Mouse (Mus musculus) MEL (cell line): ENCODE data around the gene Ccdc96. TPM values are rescaled to one million over a fixed set of nuclear protein-coding genes. Genes with fewer than 3 reads are reported as not detected.
A peak's percentile ranks its signal among the peaks of the same experiment; 100 is the strongest.

ENCODE experiments used
- DNase-seq: peaks from one replicate; pipeline ENCODE4 v3.0.0; 2011; ENCODE audit warnings: low read depth, low spot score
- H3K27ac ChIP-seq: 2 replicates; pipeline ENCODE4 v1.5.1; 2012; ENCODE audit warnings: low read depth, mild to moderate bottlenecking, control low read depth, low read length, moderate library complexity; ENCODE audit not compliant: control insufficient read depth
- H3K27me3 ChIP-seq, 2 experiments: fragments of 150-350 bp in 1 of 2; sonication (generic) in 1 of 2; 2 replicates each; pipeline ENCODE4 v1.6.1; 2012; ENCODE audit warnings: low read length in 2 of 2, mild to moderate bottlenecking in 2 of 2, improper control_type of control experiment in 1 of 2, moderate library complexity in 1 of 2; ENCODE audit not compliant: insufficient read depth in 2 of 2, control insufficient read depth in 1 of 2
- H3K36me3 ChIP-seq, 2 experiments: 2 replicates each; pipeline ENCODE4 v1.6.1; 2012 to 2014; ENCODE audit warnings: low read length in 2 of 2, improper control_type of control experiment in 1 of 2, inconsistent platforms in 1 of 2, mild to moderate bottlenecking in 1 of 2; ENCODE audit not compliant: insufficient read depth in 2 of 2, control insufficient read depth in 1 of 2
- H3K4me1 ChIP-seq, 2 experiments: fragments of 150-350 bp in 1 of 2; sonication (generic) in 1 of 2; 2 replicates each; pipeline ENCODE4 v1.6.1; 2012; ENCODE audit warnings: low read length in 2 of 2, improper control_type of control experiment in 1 of 2, mild to moderate bottlenecking in 1 of 2; ENCODE audit not compliant: insufficient read depth in 2 of 2, control insufficient read depth in 1 of 2
- H3K4me3 ChIP-seq, 2 experiments: fragments of 150-350 bp in 1 of 2; sonication (generic) in 1 of 2; 2 replicates each; pipeline ENCODE4 v1.5.1; 2012; ENCODE audit warnings: low read depth in 2 of 2, low read length in 2 of 2, mild to moderate bottlenecking in 2 of 2, moderate library complexity in 2 of 2, control low read depth in 1 of 2, improper control_type of control experiment in 1 of 2; ENCODE audit not compliant: control insufficient read depth in 1 of 2, insufficient read depth in 1 of 2
- H3K79me2 ChIP-seq: 2 replicates; pipeline ENCODE4 v1.6.1; 2012; ENCODE audit warnings: mild to moderate bottlenecking, low read length, moderate library complexity; ENCODE audit not compliant: control insufficient read depth, poor library complexity, insufficient read depth
- H3K9ac ChIP-seq: 2 replicates; pipeline ENCODE4 v1.6.1; 2012; ENCODE audit warnings: low read depth, mild to moderate bottlenecking, control low read depth, low read length, moderate library complexity; ENCODE audit not compliant: control insufficient read depth, poor library complexity, severe bottlenecking
- H3K9me3 ChIP-seq: fragments of 150-350 bp; sonication (generic); replicated peaks from 2 replicates; pipeline ENCODE4 v1.6.1; 2012; ENCODE audit warnings: mild to moderate bottlenecking, low read length, improper control_type of control experiment, moderate library complexity; ENCODE audit not compliant: insufficient read depth
- BHLHE40 ChIP-seq: IDR thresholded peaks from 2 replicates; pipeline ENCODE4 v1.6.1; 2012; ENCODE audit warnings: low read depth, mild to moderate bottlenecking, inconsistent platforms, low read length, improper control_type of control experiment, borderline replicate concordance
- CHD2 ChIP-seq: IDR thresholded peaks from 2 replicates; pipeline ENCODE4 v1.6.1; 2011; ENCODE audit warnings: low read length, improper control_type of control experiment
- CTCF ChIP-seq, 3 experiments: IDR thresholded peaks in 2 of 3; conservative IDR thresholded peaks in 1 of 3; 2 replicates each; pipeline ENCODE4 v1.5.1; 2011 to 2012; ENCODE audit warnings: low read length in 3 of 3, low read depth in 2 of 3, mild to moderate bottlenecking in 2 of 3, improper control_type of control experiment in 1 of 3, inconsistent platforms in 1 of 3, mixed read lengths in 1 of 3, moderate library complexity in 1 of 3; ENCODE audit not compliant: control insufficient read depth in 1 of 3, insufficient read depth in 1 of 3, poor library complexity in 1 of 3, severe bottlenecking in 1 of 3
- E2F4 ChIP-seq: IDR thresholded peaks from 2 replicates; pipeline ENCODE4 v1.6.1; 2011; ENCODE audit warnings: low read depth, low read length, improper control_type of control experiment, borderline replicate concordance
- ELF1 ChIP-seq: IDR thresholded peaks from 2 replicates; pipeline ENCODE4 v1.6.1; 2014; ENCODE audit warnings: low read depth, mild to moderate bottlenecking, inconsistent platforms, low read length, improper control_type of control experiment, moderate library complexity
- EP300 ChIP-seq, 2 experiments: IDR thresholded peaks; 2 replicates each; pipeline ENCODE4 v1.6.1; 2011; ENCODE audit warnings: improper control_type of control experiment in 2 of 2, low read length in 2 of 2, low read depth in 1 of 2, mild to moderate bottlenecking in 1 of 2
- ETS1 ChIP-seq: IDR thresholded peaks from 2 replicates; pipeline ENCODE4 v1.6.1; 2012; ENCODE audit warnings: low read depth, mild to moderate bottlenecking, inconsistent platforms, low read length, improper control_type of control experiment, moderate library complexity
- GABPA ChIP-seq: IDR thresholded peaks from 2 replicates; pipeline ENCODE4 v1.6.1; 2012; ENCODE audit warnings: low read depth, mild to moderate bottlenecking, inconsistent platforms, low read length, improper control_type of control experiment, moderate library complexity
- HCFC1 ChIP-seq: IDR thresholded peaks from 2 replicates; pipeline ENCODE4 v1.6.1; 2012; ENCODE audit warnings: low read depth, mild to moderate bottlenecking, inconsistent platforms, low read length, improper control_type of control experiment, moderate library complexity
- JUND ChIP-seq: IDR thresholded peaks from 2 replicates; pipeline ENCODE4 v1.6.1; 2011; ENCODE audit warnings: low read depth, mild to moderate bottlenecking, improper control_type of control experiment, low read length
- KAT2A ChIP-seq: conservative IDR thresholded peaks from 2 replicates; pipeline ENCODE4 v1.6.1; 2012; ENCODE audit warnings: low read depth, low read length, improper control_type of control experiment, inconsistent platforms
- MAFK ChIP-seq: IDR thresholded peaks from 2 replicates; pipeline ENCODE4 v1.6.1; 2011; ENCODE audit warnings: low read depth, mild to moderate bottlenecking, low read length, improper control_type of control experiment, borderline replicate concordance
- MAZ ChIP-seq: IDR thresholded peaks from 2 replicates; pipeline ENCODE4 v1.6.1; 2012; ENCODE audit warnings: low read depth, mild to moderate bottlenecking, inconsistent platforms, low read length, improper control_type of control experiment
- MEF2A ChIP-seq: IDR thresholded peaks from 2 replicates; pipeline ENCODE4 v1.6.1; 2014; ENCODE audit warnings: low read depth, mild to moderate bottlenecking, inconsistent platforms, low read length, improper control_type of control experiment; ENCODE audit not compliant: poor library complexity, insufficient replicate concordance, severe bottlenecking; ENCODE audit errors: extremely low read depth
- MYB ChIP-seq: IDR thresholded peaks from 2 replicates; pipeline ENCODE4 v1.6.1; 2011; ENCODE audit warnings: mild to moderate bottlenecking, low read depth, low read length, improper control_type of control experiment
- NRF1 ChIP-seq: IDR thresholded peaks from 2 replicates; pipeline ENCODE4 v1.6.1; 2014; ENCODE audit warnings: low read depth, mild to moderate bottlenecking, inconsistent platforms, low read length, improper control_type of control experiment, moderate library complexity; ENCODE audit not compliant: poor library complexity, insufficient read depth, severe bottlenecking
- POLR2A ChIP-seq, 2 experiments: IDR thresholded peaks; 2 replicates each; pipeline ENCODE4 v1.6.1; 2011 to 2012; ENCODE audit warnings: low read length in 2 of 2, mild to moderate bottlenecking in 2 of 2, control low read depth in 1 of 2, improper control_type of control experiment in 1 of 2, low read depth in 1 of 2, moderate library complexity in 1 of 2; ENCODE audit not compliant: control insufficient read depth in 1 of 2, insufficient read depth in 1 of 2, poor library complexity in 1 of 2
- POLR2AphosphoS2 ChIP-seq: IDR thresholded peaks from 2 replicates; pipeline ENCODE4 v1.6.1; 2011; ENCODE audit warnings: low read length, improper control_type of control experiment
- POLR2AphosphoS5 ChIP-seq: IDR thresholded peaks from 2 replicates; pipeline ENCODE4 v1.6.1; 2012; ENCODE audit warnings: low read depth, borderline replicate concordance, mild to moderate bottlenecking, inconsistent platforms, low read length, moderate library complexity, mixed read lengths
- SIN3A ChIP-seq: IDR thresholded peaks from 2 replicates; pipeline ENCODE4 v1.6.1; 2012; ENCODE audit warnings: low read length, improper control_type of control experiment, inconsistent platforms
- SMC3 ChIP-seq: IDR thresholded peaks from 2 replicates; pipeline ENCODE4 v1.6.1; 2011; ENCODE audit warnings: low read depth, low read length, improper control_type of control experiment
- TAL1 ChIP-seq: IDR thresholded peaks from 2 replicates; pipeline ENCODE4 v1.6.1; 2012; ENCODE audit warnings: mild to moderate bottlenecking, inconsistent platforms, low read length, moderate library complexity, mixed read lengths
- TBP ChIP-seq: IDR thresholded peaks from 2 replicates; pipeline ENCODE4 v1.8.0; 2011; ENCODE audit warnings: low read depth, low read length, improper control_type of control experiment
- TCF12 ChIP-seq: IDR thresholded peaks from 2 replicates; pipeline ENCODE4 v1.6.1; 2014; ENCODE audit warnings: low read depth, mild to moderate bottlenecking, inconsistent platforms, low read length, improper control_type of control experiment, moderate library complexity
- USF1 ChIP-seq: IDR thresholded peaks from 2 replicates; pipeline ENCODE4 v1.6.1; 2014; ENCODE audit warnings: low read depth, mild to moderate bottlenecking, inconsistent platforms, low read length, improper control_type of control experiment, moderate library complexity
- USF2 ChIP-seq, 2 experiments: IDR thresholded peaks; 2 replicates each; pipeline ENCODE4 v1.6.1; 2011 to 2012; ENCODE audit warnings: improper control_type of control experiment in 2 of 2, low read length in 2 of 2, borderline replicate concordance in 1 of 2, inconsistent platforms in 1 of 2, low read depth in 1 of 2, mild to moderate bottlenecking in 1 of 2; ENCODE audit not compliant: insufficient read depth in 1 of 2
- ZKSCAN1 ChIP-seq: IDR thresholded peaks from 2 replicates; pipeline ENCODE4 v1.6.1; 2012; ENCODE audit warnings: low read depth, mild to moderate bottlenecking, inconsistent platforms, low read length, improper control_type of control experiment, moderate library complexity
- ZMIZ1 ChIP-seq: IDR thresholded peaks from 2 replicates; pipeline ENCODE4 v1.6.1; 2012; ENCODE audit warnings: low read depth, mild to moderate bottlenecking, inconsistent platforms, low read length, improper control_type of control experiment, moderate library complexity
- polyA plus RNA-seq, 2 experiments: library from polyadenylated mRNA; stranded (reverse) in 1 of 2; unstranded in 1 of 2; fragments of >175 nt in 1 of 2; fragments of >200 nt in 1 of 2; gene quantifications; 2 replicates each; pipeline versions ENCODE4 v1.2.1 to v1.2.4; 2012; ENCODE audit warnings: low replicate concordance in 2 of 2, low read depth in 1 of 2; ENCODE audit not compliant: insufficient read length in 2 of 2, insufficient read depth in 1 of 2, missing spikeins in 1 of 2
- total RNA-seq: library from RNA; depleted of rRNA; stranded (reverse); fragments of 300-350 nt; gene quantifications from 2 replicates; pipeline ENCODE4 v1.2.3, GENCODE M21; 2012

Ccdc96 gene
- total and polyA plus RNA-seq, 3 experiments = 0.31 to 0.64 TPM; not detected in 1

DNA sequence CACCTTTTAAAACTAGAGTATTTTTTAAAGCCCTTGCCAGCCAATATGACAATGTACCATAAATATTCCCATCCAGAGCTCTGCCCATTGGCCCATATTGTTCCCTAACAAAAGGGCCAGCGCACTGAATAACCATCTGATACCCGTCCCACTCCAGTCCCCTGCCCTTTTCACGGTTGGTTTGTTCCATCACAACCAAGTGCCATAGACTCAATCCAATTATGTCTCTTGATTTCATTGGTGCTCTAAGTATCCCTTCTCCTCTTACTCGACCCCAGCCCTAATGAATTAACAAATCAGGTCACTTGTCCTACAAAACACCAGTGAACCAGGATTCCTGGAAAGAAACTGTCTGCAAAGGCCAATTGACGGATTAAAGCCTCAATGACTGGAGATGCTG, 21.0 kb upstream of the Ccdc96 start:
- Histone ChIP-seq H3K9ac (no peak overlapping the region), H3K79me2 (peaks cover 30% of the 10 kb centered on the region), H3K36me3 (peaks cover 0 to 14% of the 10 kb centered on the region in 2 experiments; a peak in 2 of 4 replicates), H3K27ac (no peak overlapping the region), H3K4me1 (peaks cover 2 to 15% of the 10 kb centered on the region in 2 experiments; a peak in 3 of 4 replicates), H3K27me3 (no peaks in the 10 kb centered on the region), H3K4me3 (no peak overlapping the region), H3K9me3 (no peaks in the 10 kb centered on the region)
- no peak for DNase-seq
- no peak for TF ChIP-seq KAT2A
- TF ChIP-seq JUND = no peak
- no peak for TF ChIP-seq ZKSCAN1
- no peak for TF ChIP-seq E2F4
- no peak for TF ChIP-seq MYB
- no peak for TF ChIP-seq ETS1
- no peak for TF ChIP-seq TAL1
- no peak for TF ChIP-seq POLR2AphosphoS5
- no peak for TF ChIP-seq SIN3A
- no peak for TF ChIP-seq POLR2AphosphoS2
- TF ChIP-seq ZMIZ1 = no peak

DNA sequence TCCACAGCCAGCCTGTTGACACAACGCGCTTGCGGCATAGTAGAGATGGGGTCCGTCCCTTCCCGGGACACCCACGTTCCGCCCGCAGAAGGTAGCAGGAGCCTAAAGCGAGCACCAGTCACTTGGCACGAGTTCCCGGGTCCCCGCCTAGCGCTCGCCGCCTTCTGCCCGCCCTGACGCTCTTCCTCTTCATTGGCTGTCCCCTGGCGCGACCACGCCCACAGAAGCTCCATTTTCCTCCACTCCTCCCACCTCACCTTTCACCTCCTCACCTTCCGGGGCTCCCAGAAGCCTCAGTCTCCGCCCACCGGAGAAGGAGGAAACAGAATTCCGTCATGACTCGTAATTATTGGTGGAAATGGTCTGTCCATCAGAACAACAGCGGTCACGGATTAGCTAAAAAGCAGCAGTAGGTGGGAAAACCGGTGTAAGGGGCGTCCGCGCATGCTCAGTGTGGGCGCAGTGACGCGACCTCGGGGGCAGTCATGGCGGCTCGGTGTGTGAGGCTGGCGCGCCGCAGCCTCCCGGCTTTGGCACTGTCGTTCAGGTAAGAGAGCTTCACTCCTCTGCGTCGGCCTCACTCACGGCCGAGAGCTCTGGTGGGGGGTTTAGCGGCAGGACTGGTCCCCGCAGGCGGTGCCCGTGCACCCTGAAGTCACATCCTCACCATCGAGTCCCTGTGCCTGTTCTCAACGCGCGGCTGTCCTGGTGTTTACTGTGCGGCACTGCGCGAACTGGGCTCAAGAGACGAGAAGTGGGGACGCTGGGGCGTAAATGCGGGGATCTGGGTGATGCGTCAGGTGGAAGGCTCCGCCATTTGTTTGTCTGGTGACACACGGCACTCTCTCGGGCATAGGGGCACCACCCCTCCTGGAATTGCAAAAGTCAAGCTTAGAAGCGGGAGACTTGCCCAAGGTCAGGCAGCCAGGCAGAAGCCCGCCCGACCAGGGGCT, 19.4 kb upstream of the Ccdc96 start, which contains the start of gene Grpel1:
Grpel1 (plus strand) TSS at position 290 of the 953 bp plus-strand sequence.
- H3K36me3 ChIP-seq = peaks cover 7 to 14% of the 10 kb centered on the region in 2 experiments
- peaks cover 2 to 15% of the 10 kb centered on the region in 2 experiments; a peak in 3 of 4 replicates for H3K4me1 ChIP-seq
- H3K9ac ChIP-seq = peak within 1 kb of the TSS; percentile 88
- H3K9me3 ChIP-seq = no peaks in the 10 kb centered on the region
- peak within 1 kb of the TSS; percentile 49 for H3K27ac ChIP-seq
- H3K79me2 ChIP-seq = peaks cover 35% of the 10 kb centered on the region
- no peaks in the 10 kb centered on the region for H3K27me3 ChIP-seq
- H3K4me3 ChIP-seq = peak within 1 kb of the TSS; percentile 90 to 91
- DNase-seq = peak; percentile 100
- no peak for TF ChIP-seq CTCF (IDR thresholded peaks at IDR 0.05 in 2 of 3, conservative IDR thresholded peaks at IDR 0.05 in 1 of 3; ENCODE audit: control insufficient read depth in 1 of 3, insufficient read depth in 1 of 3, low read depth in 2 of 3, low read length in 3 of 3, poor library complexity in 1 of 3, severe bottlenecking in 1 of 3)
- TF ChIP-seq MEF2A = no peak
- peak; percentile 89 for TF ChIP-seq ZMIZ1
- TF ChIP-seq USF2 (IDR thresholded peaks at IDR 0.05; ENCODE audit: borderline replicate concordance in 1 of 2, insufficient read depth in 1 of 2, low read depth in 1 of 2, low read length in 2 of 2) = no peak
- peak; percentile 96 for TF ChIP-seq HCFC1
- TF ChIP-seq MAFK = no peak
- peak; percentile 93 for TF ChIP-seq ELF1
- TF ChIP-seq GABPA = no peak
- TF ChIP-seq CHD2 = peak; percentile 89
- TF ChIP-seq TCF12 = peak; percentile 63
- no peak; the same call in 1 of the 2 replicates for TF ChIP-seq SMC3
- no peak for TF ChIP-seq ZKSCAN1
- TF ChIP-seq TBP = peak; percentile 82
- peak; percentile 89 for TF ChIP-seq KAT2A
- no peak for TF ChIP-seq USF1
- no peak for TF ChIP-seq POLR2AphosphoS5
- TF ChIP-seq POLR2A (IDR thresholded peaks at IDR 0.05; ENCODE audit: control insufficient read depth in 1 of 2, insufficient read depth in 1 of 2, low read depth in 1 of 2, low read length in 2 of 2, poor library complexity in 1 of 2) = peak; percentile 35 to 98; a peak in 3 of 4 replicates
- TF ChIP-seq BHLHE40 = no peak
- TF ChIP-seq EP300 (IDR thresholded peaks at IDR 0.05; ENCODE audit: low read depth in 1 of 2, low read length in 2 of 2) = no peak
- TF ChIP-seq JUND = 0 out of 2 replicates have a peak, but pooled peaks have one; percentile 22
- TF ChIP-seq MAZ = peak; percentile 74
- peak; percentile 90 for TF ChIP-seq NRF1
